Mouse (Mus musculus) cerebellum, adult 2 months (tissue): ENCODE results near the gene Cd5. TPM values are rescaled to one million over a fixed set of nuclear protein-coding genes. Genes with fewer than 3 reads are reported as not detected.
A peak's percentile ranks its signal among the peaks of the same experiment; 100 is the strongest.

ENCODE experiments used
- DNase-seq, 2 experiments: peaks; one replicate each; pipeline ENCODE4 v3.0.0; 2021
- H3K27ac ChIP-seq: fragments of 200-500 bp; 2 replicates; pipeline ENCODE4 v1.5.1; 2012; ENCODE audit warnings: low read length, control low read depth, inconsistent platforms; ENCODE audit not compliant: insufficient read depth
- H3K27me3 ChIP-seq: fragments of 200-500 bp; 2 replicates; pipeline ENCODE4 v1.6.1; 2012; ENCODE audit warnings: inconsistent platforms, mild to moderate bottlenecking, low read length, moderate library complexity; ENCODE audit not compliant: control insufficient read depth, insufficient read depth
- H3K4me1 ChIP-seq: fragments of 200-500 bp; 2 replicates; pipeline ENCODE4 v1.6.1; 2011; ENCODE audit warnings: low read length; ENCODE audit not compliant: control insufficient read depth, insufficient read depth
- H3K4me3 ChIP-seq: fragments of 200-500 bp; replicated peaks from 2 replicates; pipeline ENCODE3; 2011; ENCODE audit warnings: mild to moderate bottlenecking, low read depth, low read length, control low read depth; ENCODE audit not compliant: insufficient read depth
- CTCF ChIP-seq: fragments of 200-500 bp; IDR thresholded peaks from 2 replicates; pipeline ENCODE4 v1.5.1; 2011; ENCODE audit warnings: low read depth, mild to moderate bottlenecking, control low read depth, low read length, moderate library complexity, borderline replicate concordance; ENCODE audit not compliant: insufficient read depth
- POLR2A ChIP-seq: fragments of 200-500 bp; IDR thresholded peaks from 2 replicates; pipeline ENCODE4 v1.6.1; 2011; ENCODE audit warnings: low read length, control low read depth, borderline replicate concordance; ENCODE audit not compliant: insufficient read depth
- WGBS: fragments of 180-500 bp; shearing (Covaris S2); methylation state at CpG from one replicate; pipeline ENCODE4 v1.1.7; 2018; 5-methylcytosine and 5-hydroxymethylcytosine counted together
- polyA plus RNA-seq: library from polyadenylated mRNA; depleted of rRNA; stranded (reverse); fragments of >200 nt; gene quantifications from 2 replicates; pipeline ENCODE4 v1.2.3, GENCODE M21; 2012

Cd5 gene
- polyA plus RNA-seq, 1 experiment = 0.54 TPM

DNA sequence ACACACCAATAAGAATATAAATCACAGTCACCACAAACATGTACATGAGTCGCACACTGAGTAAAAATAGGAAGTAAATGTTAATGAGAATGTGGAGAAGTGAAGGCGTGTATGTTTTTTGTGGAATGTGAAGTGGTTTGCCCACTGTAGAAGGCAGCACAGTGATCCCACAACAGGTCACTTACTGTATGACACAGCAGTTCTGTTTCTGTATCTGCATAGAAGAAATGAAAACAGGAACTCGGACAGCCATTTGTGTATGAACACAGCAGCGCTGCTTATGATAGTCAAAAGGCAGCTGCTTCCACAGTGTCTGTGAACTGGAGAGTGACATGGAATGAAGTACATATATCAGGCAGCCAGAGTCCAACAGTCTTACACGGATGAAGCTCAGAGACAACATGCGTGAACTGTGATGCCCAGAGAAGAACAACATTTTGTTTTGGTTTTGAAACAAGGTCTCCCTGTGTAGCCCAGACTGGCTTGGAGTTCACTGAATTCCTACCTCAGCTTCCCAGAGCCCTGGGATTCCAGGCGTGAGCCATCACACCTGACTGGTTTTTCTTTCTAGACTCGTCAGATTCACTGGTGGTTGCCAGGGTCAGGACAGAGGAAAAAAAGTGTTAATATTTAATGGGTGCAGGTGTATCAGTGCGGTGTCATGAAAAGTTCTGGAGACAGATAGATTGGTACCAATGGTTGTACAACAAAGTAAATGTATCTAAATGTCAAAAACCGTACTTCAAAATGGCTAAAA, 44.7 kb downstream of the Cd5 start:
- Histone ChIP-seq H3K27me3 (no peaks in the 10 kb centered on the region), H3K4me3 (no peak overlapping the region), H3K4me1 (peaks cover 13% of the 10 kb centered on the region), H3K27ac (no peak overlapping the region)
- 79% methylated on average over 10 of the region's 10 CpGs for WGBS
- TF ChIP-seq CTCF (no peak), POLR2A (no peak)
- DNase-seq = no peak

DNA sequence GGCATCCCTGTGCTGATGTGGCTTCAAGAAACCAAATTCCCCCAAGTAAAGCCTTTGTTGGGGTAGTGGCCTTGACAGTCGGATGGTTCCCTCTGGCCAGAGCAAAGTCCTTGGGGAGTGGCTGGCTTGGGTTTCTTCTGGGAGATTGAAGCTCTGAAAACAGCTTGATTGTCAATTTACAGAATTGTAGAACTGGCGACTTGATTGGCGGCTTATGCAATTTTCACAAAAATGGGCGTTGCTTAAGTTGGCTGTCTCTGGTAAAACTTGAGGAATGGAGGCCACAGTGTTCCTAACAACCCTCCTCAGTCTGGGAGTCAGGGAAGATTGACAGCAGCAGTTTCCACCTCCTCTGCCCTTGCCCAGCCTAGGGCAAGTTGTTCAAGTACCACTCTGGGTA, 46.4 kb downstream of the Cd5 start:
- peaks cover 8% of the 10 kb centered on the region; the same call in 1 of the 2 replicates for H3K4me1 ChIP-seq
- WGBS = 91% methylated on average over 4 of the region's 4 CpGs

DNA sequence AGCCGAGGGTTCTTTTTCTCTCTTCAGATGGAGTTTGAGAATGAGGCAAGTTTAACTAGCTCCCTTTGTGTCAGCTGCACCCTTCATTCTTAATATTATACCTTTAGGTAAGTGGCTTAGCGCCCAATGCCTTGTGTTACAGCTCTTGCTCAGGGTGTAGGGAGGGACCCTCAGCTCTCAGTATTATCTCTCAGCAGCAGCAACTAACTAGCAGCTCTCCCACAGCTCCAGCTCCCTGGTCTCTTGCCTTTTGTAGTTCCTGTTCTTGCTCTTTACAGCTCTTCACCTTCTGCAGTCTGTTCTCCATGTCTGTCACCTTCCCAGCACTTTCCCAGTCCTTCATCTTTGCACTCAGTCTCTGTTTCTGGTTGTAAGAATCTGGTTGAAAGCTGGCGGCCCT, 47.1 kb downstream of the Cd5 start:
- Histone ChIP-seq H3K4me1 (peaks cover 8% of the 10 kb centered on the region; the same call in 1 of the 2 replicates), H3K4me3 (no peak overlapping the region), H3K27me3 (no peaks in the 10 kb centered on the region), H3K27ac (no peak overlapping the region)
- TF ChIP-seq POLR2A (no peak), CTCF (no peak)
- WGBS = 71% methylated on average over 3 of the region's 3 CpGs
- no peak for DNase-seq

More for the DNA sequence above, 46.4 kb downstream of the Cd5 start:
- Histone ChIP-seq H3K27ac (no peak overlapping the region), H3K4me3 (no peak overlapping the region), H3K27me3 (no peaks in the 10 kb centered on the region)
- DNase-seq = no peak
- TF ChIP-seq CTCF = no peak
- no peak for TF ChIP-seq POLR2A

DNA sequence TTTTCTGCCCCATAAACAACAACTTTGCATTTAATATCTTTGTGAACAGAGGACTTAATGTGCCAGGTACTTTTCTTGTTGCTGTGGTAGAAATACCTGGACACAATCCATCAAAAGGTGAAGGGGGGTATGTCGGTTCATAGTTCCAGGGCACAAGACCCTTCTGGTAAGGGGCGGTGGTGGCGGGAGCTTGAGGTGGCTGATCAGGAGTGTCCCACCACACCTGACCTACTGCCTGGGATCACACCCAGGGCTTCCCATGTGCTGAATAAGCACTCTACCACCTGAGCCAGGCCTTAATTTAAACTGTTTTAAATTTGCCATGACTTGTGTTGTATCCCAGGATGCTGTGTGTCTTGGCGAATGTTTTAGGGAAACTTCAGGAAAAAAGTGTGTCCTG, 47.7 kb downstream of the Cd5 start:
- Histone ChIP-seq H3K4me3 (no peak overlapping the region), H3K4me1 (peaks cover 8% of the 10 kb centered on the region; the same call in 1 of the 2 replicates), H3K27ac (no peak overlapping the region), H3K27me3 (no peaks in the 10 kb centered on the region)
- TF ChIP-seq POLR2A (no peak), CTCF (no peak)
- peak in 1 of 2 experiments; percentile 22 for DNase-seq
- 94% methylated on average over 4 of the region's 4 CpGs for WGBS

DNA sequence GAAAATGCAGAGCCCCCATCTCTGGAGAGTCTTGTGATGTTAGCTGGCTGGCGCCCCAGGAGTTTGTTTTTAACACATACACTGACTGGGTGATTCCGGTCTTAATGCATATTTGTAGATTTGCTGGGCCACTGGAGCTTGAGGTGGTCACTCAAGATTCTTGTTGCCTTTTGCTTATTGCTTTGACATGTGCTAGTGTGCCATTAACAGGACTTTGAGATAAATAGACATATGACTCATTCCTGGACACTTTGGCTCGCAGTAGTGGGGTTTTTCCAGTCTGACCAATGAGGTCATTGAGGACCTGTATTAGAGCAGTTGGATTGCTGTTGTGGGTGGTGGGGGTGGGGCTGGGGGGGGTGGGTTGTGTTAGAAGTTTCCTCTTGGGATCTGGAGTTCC, 48.5 kb downstream of the Cd5 start:
- Histone ChIP-seq H3K4me1 (peaks cover 8% of the 10 kb centered on the region; the same call in 1 of the 2 replicates), H3K27me3 (no peaks in the 10 kb centered on the region), H3K27ac (peak overlapping the region; percentile 76; the same call in 1 of the 2 replicates), H3K4me3 (peak overlapping the region; percentile 35)
- 29% methylated on average over 3 of the region's 3 CpGs for WGBS
- DNase-seq = peak; percentile 47 to 79
- TF ChIP-seq CTCF (no peak), POLR2A (no peak)

DNA sequence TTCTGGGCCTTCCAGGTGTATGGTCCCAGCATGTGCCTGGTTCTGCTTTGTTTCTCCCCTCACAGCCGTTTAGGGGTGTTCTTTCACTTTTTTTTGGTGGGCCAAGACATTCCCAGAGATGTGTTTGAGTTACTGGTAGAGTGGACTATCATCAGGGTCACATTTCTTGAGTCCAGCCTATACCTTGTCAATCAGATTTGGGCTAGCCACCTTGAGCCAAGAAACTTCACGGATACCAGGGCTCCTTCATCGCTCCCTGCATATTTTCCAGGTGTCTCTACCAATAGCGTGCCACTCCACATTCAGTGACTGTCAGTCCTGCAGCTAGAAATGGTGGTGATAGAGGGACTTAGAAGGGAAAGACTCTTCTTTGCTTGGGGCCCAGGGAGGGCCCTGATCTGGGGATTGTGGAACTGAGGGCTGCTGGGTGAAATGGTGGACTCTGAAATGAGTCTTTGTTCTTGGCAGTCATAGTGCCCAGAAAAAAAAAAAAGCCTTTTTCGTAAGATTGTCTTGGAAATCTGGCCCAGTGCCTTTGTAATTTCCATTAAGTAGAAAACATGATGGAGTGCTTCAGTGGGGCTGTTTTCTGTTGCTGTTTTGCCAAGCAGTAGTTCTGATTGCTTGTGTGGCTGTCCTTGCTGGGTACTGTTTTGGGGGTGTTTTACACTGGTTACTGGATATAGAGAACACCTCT, 49.2 kb downstream of the Cd5 start:
- peak in 1 of 2 experiments; percentile 42 for DNase-seq
- Histone ChIP-seq H3K27me3 (no peaks in the 10 kb centered on the region), H3K4me3 (peak overlapping the region; percentile 74), H3K27ac (peak overlapping the region; percentile 67), H3K4me1 (peaks cover 8% of the 10 kb centered on the region; the same call in 1 of the 2 replicates)
- 3% methylated on average over 5 of the region's 5 CpGs for WGBS
- no peak for TF ChIP-seq CTCF
- TF ChIP-seq POLR2A = no peak

DNA sequence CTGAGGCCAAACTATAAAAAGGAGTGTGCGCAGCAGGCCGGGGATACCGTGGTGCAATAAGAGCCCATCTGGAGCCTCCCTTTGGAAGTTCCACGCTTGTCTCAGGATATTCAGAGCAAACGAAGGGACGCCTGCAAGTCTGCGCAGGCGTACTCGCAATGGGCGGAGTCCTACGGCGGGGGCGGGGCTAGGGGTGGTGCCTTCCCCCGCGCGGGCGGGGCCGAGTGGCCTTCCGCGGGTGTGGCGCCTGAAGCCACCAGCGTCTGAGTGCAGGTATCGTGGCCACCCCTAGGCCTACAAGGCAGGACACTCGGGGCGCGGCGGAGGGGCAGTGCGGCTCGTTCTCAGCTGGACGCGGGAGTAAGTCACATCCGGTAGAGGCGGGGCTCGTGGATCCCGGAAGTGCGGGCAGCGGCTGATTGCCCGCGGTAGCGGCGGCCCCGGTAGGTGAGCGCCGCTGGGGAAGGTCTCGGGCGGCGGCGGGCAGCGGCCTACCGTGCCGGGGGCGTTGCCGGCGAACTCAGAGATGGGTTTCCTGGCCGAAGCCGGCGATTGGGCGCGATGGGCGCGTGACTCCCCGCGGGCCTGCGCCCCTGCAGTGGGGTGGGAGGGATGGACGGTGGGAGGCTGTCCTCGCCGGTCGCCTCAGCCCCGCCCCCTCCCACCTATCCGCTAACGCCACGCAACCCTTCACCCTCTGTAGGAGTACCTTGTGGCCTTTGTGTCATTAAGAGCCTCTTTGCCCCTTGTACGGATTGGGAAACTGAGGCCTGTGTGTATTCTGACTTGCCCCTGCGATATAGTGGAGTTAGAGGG, 50.1 kb downstream of the Cd5 start, which contains the start of gene Vps37c:
TSS of gene Vps37c (plus strand) at position 199 of the 816 bp plus-strand sequence.
- Histone ChIP-seq H3K4me3 (peak within 1 kb of the TSS; percentile 74), H3K27ac (peak within 1 kb of the TSS; percentile 67), H3K4me1 (peaks cover 8% of the 10 kb centered on the region; the same call in 1 of the 2 replicates), H3K27me3 (no peaks in the 10 kb centered on the region)
- WGBS = under 1% methylated on average over 74 of the region's 74 CpGs
- TF ChIP-seq CTCF (no peak; the same call in 1 of the 2 replicates), POLR2A (peak; percentile 72; the same call in 1 of the 2 replicates)
- DNase-seq = peak; percentile 96 to 98
